Mouse (Mus musculus) hindbrain, embryonic 15.5 days (tissue): Measurements from ENCODE around the gene Entpd8. TPM values are rescaled to one million over a fixed set of nuclear protein-coding genes. Genes with fewer than 3 reads are reported as not detected.
A peak's percentile ranks its signal among the peaks of the same experiment; 100 is the strongest.

Experiments
- ATAC-seq: fragments of 200-750 bp; cut with Nextera tagmentation; 2 replicates; pipeline ENCODE4 v1.8.0; 2017; ENCODE audit warnings: low read depth, moderate number of reproducible peaks, moderate TSS enrichment; ENCODE audit not compliant: low FRiP score
- H3K27ac ChIP-seq: fragments of 300-500 bp; sonication (generic); replicated peaks from 2 replicates; pipeline ENCODE4 v1.5.1; 2015; ENCODE audit warnings: mild to moderate bottlenecking, inconsistent platforms
- H3K27me3 ChIP-seq: fragments of 300-500 bp; sonication (generic); 2 replicates; pipeline ENCODE4 v1.6.1; 2015; ENCODE audit warnings: control low read depth, inconsistent platforms
- H3K36me3 ChIP-seq: fragments of 300-500 bp; sonication (generic); 2 replicates; pipeline ENCODE4 v1.6.1; 2015; ENCODE audit warnings: control low read depth, inconsistent platforms
- H3K4me1 ChIP-seq: fragments of 300-500 bp; sonication (generic); replicated peaks from 2 replicates; pipeline ENCODE4 v1.6.1; 2015; ENCODE audit warnings: control low read depth, inconsistent platforms
- H3K4me2 ChIP-seq: fragments of 300-500 bp; sonication (generic); 2 replicates; pipeline ENCODE4 v1.6.1; 2015; ENCODE audit warnings: moderate library complexity, mild to moderate bottlenecking, inconsistent platforms
- H3K4me3 ChIP-seq: fragments of 300-500 bp; sonication (generic); 2 replicates; pipeline ENCODE4 v1.5.1; 2015; ENCODE audit warnings: mild to moderate bottlenecking, inconsistent platforms
- H3K9ac ChIP-seq: fragments of 300-500 bp; sonication (generic); 2 replicates; pipeline ENCODE4 v1.6.1; 2015; ENCODE audit warnings: inconsistent platforms
- H3K9me3 ChIP-seq: fragments of 300-500 bp; sonication (generic); 2 replicates; pipeline ENCODE4 v1.6.1; 2016; ENCODE audit warnings: control low read depth, inconsistent platforms
- WGBS: fragments of 180-500 bp; shearing (Covaris S2); methylation state at CpG from one replicate; pipeline ENCODE4 v1.1.7; 2015; 5-methylcytosine and 5-hydroxymethylcytosine counted together
- polyA plus RNA-seq: library from polyadenylated mRNA; unstranded; fragments of >200 nt; fragmentation: Nextera tagmentation; extraction: Ambion mirVana; gene quantifications from 2 replicates; pipeline ENCODE4 v1.2.1, GENCODE M21; 2015

Gene Entpd8
- polyA plus RNA-seq = 0.12 TPM in 1 of 2 replicates, not detected in the other

DNA sequence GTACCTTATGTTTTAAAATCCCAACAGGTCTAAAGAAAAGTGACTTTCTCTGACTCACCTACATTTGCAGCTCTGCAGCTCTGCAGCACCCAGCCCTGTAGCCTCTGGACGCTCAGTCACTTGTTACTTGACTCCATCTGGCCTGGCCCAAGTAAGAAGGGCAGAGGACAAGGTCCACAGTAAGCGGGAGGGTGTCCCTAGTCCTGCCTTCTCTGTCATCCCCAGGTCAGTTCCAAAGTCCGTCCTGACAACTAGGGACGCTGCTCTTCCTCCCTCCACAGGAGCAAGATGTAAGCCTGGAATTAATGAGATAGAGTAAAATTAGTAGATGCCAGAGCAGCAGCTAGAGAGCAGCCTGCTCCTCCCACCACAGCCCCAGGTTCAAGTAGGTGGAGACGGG lies at the start of gene Entpd8:
TSS of gene Entpd8 (plus strand) at position 229 of the 400 bp plus-strand sequence.
- H3K27ac ChIP-seq = no peak within 1 kb of the TSS
- H3K9me3 ChIP-seq = no peaks in the 10 kb centered on the region
- no peaks in the 10 kb centered on the region for H3K27me3 ChIP-seq
- no peaks in the 10 kb centered on the region for H3K4me1 ChIP-seq
- no peak for ATAC-seq
- no peak within 1 kb of the TSS for H3K4me2 ChIP-seq
- H3K9ac ChIP-seq = no peak within 1 kb of the TSS
- WGBS = 71% methylated on average over 5 of the region's 5 CpGs
- H3K4me3 ChIP-seq = no peak within 1 kb of the TSS
- no peaks in the 10 kb centered on the region for H3K36me3 ChIP-seq

DNA sequence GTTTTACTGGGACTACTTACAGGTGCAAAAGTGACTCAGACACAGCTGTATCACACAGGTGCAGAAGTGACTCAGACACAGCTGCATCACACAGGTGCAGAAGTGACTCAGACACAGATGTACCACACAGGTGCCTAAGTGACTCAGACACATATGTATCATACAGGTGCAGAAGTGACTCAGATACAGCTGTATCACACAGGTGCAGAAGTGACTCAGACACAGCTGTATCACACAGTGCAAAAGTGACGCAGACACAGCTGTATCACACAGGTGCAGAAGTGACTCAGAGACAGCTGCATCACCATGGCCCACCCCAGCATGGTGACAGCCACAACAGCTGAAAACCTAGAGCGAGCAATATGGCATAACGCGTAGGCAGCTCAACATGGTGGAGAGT lies 45.1 kb upstream of the Entpd8 start:
- Histone ChIP-seq H3K36me3 (no peaks in the 10 kb centered on the region), H3K9ac (no peak overlapping the region), H3K4me2 (no peak overlapping the region), H3K27ac (no peak overlapping the region), H3K27me3 (no peaks in the 10 kb centered on the region), H3K9me3 (no peaks in the 10 kb centered on the region), H3K4me1 (no peaks in the 10 kb centered on the region), H3K4me3 (no peak overlapping the region)
- 98% methylated on average over 4 of the region's 4 CpGs for WGBS
- no peak for ATAC-seq

DNA sequence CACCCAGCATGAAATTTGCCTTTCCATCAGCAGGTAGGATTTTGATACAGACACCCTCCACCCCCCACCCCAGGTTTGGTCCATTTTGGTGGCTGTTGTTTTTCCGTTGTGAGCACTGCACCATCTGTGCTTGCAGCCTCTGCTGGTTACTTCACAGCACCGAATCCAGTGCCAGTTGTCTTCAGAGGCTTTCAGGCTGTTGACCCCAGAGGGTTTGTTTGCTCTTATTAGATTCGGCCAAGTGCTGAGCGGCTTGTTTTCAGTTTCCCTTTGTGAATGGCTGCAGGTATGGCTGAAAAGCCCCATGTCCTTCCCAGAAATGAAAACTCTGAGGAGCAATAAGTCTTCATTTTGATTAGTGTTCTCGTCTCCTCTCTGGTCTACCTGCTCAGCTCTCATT lies 40.0 kb upstream of the Entpd8 start:
- no peaks in the 10 kb centered on the region for H3K4me1 ChIP-seq
- H3K27me3 ChIP-seq = no peaks in the 10 kb centered on the region
- no peak for ATAC-seq
- H3K36me3 ChIP-seq = no peaks in the 10 kb centered on the region
- 84% methylated on average over 5 of the region's 5 CpGs for WGBS
- no peak overlapping the region for H3K9ac ChIP-seq
- H3K4me3 ChIP-seq = no peak overlapping the region
- no peaks in the 10 kb centered on the region for H3K9me3 ChIP-seq
- H3K4me2 ChIP-seq = no peak overlapping the region
- no peak overlapping the region for H3K27ac ChIP-seq

DNA sequence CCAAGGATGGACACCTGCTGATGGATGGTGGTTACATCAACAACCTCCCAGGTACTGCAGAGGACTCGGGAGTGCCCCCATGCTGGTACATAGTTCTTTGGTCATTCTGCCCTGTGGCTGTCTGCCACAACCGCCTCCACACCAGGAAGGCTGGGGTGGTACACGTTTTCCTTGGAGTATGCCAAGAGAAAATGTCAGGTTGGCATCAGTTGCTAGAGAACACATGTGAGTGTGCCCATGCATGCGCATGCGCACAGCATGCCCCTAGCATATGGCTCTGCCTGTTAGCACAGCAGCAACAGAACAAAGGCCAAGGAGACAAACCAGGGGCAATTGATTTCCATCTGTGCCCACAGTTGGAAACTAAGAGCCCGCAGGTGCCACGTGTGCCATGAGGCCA lies 29.2 kb upstream of the Entpd8 start:
- Histone ChIP-seq H3K27me3 (no peaks in the 10 kb centered on the region), H3K27ac (no peak overlapping the region)
- WGBS = 79% methylated on average over 7 of the region's 7 CpGs

DNA sequence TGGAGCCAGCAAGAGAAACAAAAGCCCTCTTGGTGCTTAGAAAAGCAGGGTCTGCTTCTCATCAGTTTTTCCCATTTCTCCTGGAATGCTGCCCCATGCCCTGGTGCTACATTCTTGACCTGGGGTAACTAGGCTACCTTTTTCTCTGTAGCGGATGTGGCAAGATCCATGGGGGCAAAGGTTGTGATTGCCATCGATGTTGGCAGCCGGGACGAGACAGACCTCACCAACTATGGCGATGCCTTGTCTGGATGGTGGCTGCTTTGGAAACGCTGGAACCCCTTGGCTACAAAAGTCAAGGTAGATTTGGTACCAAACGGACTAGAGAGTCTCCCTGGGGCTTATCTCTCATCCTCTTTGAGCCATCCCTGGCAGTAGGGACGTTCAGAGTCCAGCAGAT lies 28.7 kb upstream of the Entpd8 start:
- WGBS = 82% methylated on average over 8 of the region's 8 CpGs
- Histone ChIP-seq H3K4me2 (no peak overlapping the region), H3K27me3 (no peaks in the 10 kb centered on the region), H3K9me3 (no peaks in the 10 kb centered on the region), H3K4me3 (no peak overlapping the region), H3K4me1 (peaks cover 20% of the 10 kb centered on the region), H3K36me3 (0 out of 2 replicates have a peak, but pooled peaks cover 3% of the 10 kb centered on the region), H3K27ac (no peak overlapping the region), H3K9ac (no peak overlapping the region)
- ATAC-seq = no peak

More for the DNA sequence above, 29.2 kb upstream of the Entpd8 start:
- Histone ChIP-seq H3K9me3 (no peaks in the 10 kb centered on the region), H3K4me3 (no peak overlapping the region), H3K4me1 (peaks cover 15% of the 10 kb centered on the region), H3K36me3 (no peaks in the 10 kb centered on the region), H3K9ac (no peak overlapping the region), H3K4me2 (no peak overlapping the region)
- no peak for ATAC-seq

DNA sequence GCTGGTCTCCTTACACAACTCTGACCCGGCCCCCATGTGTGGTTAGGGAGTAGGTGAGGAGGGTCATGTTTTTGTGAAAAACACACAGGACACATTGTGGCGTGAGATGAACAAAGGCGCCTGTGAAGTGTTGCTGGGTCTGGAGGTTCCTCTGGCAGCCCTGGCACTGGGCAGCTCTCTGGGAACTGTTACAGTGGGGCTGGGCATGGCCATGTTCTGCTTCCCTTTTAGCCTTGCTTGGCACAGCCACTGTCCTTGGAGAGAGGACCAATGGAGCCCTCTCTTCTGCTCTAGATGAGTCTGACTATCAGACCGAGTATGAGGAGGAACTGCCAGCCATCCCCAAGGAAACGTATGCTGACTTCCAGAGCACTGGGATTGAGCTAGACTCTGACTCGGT lies 27.0 kb upstream of the Entpd8 start:
- H3K4me1 ChIP-seq = peaks cover 23% of the 10 kb centered on the region
- H3K4me2 ChIP-seq = no peak overlapping the region
- no peaks in the 10 kb centered on the region for H3K27me3 ChIP-seq
- no peak overlapping the region for H3K9ac ChIP-seq
- H3K36me3 ChIP-seq = peaks cover 13% of the 10 kb centered on the region; the same call in 1 of the 2 replicates
- no peak overlapping the region for H3K4me3 ChIP-seq
- 93% methylated on average over 6 of the region's 6 CpGs for WGBS
- no peak for ATAC-seq
- no peak overlapping the region for H3K27ac ChIP-seq
- H3K9me3 ChIP-seq = no peaks in the 10 kb centered on the region

DNA sequence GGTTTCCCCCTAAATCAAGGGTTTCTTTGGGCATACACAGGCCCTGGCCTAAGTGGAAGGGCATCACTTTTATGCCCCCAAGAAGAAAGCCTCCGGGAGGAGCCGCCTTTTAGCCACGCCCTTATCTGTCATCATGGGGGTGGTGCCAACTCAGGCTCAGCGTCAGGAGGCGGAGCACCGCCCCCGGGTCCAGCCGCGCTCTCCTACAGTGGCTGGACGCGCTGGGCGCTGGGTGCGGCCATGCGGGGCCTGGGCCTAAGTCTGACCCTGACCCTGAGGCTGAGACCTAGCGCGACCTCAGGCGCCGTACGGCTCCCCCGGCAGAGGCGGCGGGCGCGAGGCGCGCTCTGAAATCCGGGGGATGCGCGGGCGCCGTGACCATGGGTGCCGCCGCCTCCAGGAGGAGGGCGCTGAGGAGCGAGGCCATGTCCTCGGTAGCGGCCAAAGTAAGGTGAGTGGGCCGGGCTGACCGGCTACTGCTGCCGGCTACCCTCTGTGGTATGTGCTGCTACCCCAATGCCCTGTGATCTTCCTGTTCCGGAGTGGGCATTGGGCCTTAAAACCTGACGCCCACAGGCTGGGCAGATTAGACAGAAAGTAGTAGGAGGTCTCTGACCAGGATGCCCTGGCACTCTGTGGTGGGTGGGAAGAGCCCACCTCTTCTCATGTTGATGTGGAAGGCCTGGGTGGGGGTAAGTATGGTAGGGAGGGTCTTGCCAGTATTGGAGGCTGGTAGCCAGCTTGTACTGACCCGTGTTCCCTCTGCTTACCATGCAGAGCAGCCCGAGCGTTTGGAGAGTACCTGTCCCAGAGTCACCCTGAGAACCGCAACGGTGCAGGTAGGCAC lies 25.7 kb upstream of the Entpd8 start, which contains the start of gene Nsmf:
TSS of gene Nsmf (plus strand) at position 135 of the 847 bp plus-strand sequence.
- Histone ChIP-seq H3K4me2 (peak within 1 kb of the TSS; percentile 93), H3K9me3 (no peaks in the 10 kb centered on the region), H3K27me3 (no peaks in the 10 kb centered on the region), H3K4me1 (peaks cover 23% of the 10 kb centered on the region), H3K36me3 (peaks cover 14% of the 10 kb centered on the region; the same call in 1 of the 2 replicates), H3K4me3 (peak within 1 kb of the TSS; percentile 76), H3K27ac (peak within 1 kb of the TSS; percentile 64), H3K9ac (peak within 1 kb of the TSS; percentile 70)
- 5% methylated on average over 47 of the region's 47 CpGs for WGBS
- peak; percentile 91 for ATAC-seq

DNA sequence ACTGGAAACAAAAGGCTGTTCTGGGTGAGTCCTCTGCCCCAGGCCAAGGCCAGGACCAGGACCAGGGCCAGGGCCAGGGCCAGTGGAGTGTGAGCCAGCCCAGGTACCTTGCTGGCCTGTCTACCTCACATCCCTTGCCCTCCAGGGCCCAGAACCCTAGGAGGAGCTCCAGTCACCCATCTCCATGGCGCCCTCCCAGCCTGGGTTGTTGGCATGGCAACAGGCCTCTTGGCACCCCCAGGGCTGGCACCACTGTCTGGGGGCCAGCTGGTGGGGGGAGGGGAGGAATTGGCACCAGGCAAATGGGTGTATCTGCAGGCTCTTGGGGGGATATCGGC lies 25.1 kb upstream of the Entpd8 start:
- ATAC-seq = peak; percentile 13
- H3K27me3 ChIP-seq = no peaks in the 10 kb centered on the region
- peak overlapping the region; percentile 70 for H3K9ac ChIP-seq
- peak overlapping the region; percentile 76 for H3K4me3 ChIP-seq
- 32% methylated on average over 2 of the region's 2 CpGs for WGBS
- H3K4me1 ChIP-seq = peaks cover 23% of the 10 kb centered on the region
- H3K9me3 ChIP-seq = no peaks in the 10 kb centered on the region
- no peak overlapping the region; the same call in 1 of the 2 replicates for H3K27ac ChIP-seq
- H3K36me3 ChIP-seq = peaks cover 19% of the 10 kb centered on the region; the same call in 1 of the 2 replicates
- peak overlapping the region; percentile 93 for H3K4me2 ChIP-seq

DNA sequence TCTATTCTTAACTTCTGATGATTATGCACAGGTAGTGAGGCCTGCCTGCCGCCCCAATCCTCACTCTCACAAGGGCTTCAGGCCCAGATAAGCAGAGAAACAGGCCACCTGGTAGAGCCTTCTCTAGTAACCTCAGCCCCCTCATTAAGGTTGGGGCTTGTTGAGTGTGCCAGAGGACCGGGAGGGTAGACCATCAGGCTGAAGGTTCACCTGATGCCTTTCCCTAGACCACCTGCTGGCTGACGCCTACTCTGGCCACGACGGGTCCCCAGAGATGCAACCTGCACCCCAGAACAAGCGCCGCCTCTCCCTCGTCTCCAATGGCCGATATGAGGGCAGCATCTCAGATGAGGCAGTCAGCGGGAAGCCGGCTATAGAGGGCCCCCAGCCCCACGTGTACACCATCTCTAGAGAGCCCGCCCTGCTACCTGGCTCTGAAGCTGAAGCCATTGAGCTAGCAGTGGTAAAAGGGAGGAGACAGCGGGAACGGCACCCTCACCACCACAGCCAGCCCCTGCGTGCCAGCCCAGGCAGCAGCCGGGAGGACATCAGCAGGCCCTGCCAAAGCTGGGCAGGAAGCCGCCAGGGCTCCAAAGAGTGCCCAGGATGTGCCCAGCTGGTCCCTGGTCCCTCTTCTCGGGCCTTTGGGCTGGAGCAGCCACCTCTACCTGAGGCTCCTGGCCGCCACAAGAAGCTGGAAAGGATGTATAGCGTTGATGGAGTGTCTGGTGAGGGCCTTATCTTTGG lies 24.5 kb upstream of the Entpd8 start:
- Histone ChIP-seq H3K36me3 (peaks cover 21% of the 10 kb centered on the region; the same call in 1 of the 2 replicates), H3K27ac (no peak overlapping the region; the same call in 1 of the 2 replicates), H3K27me3 (no peaks in the 10 kb centered on the region), H3K4me1 (peaks cover 23% of the 10 kb centered on the region), H3K4me2 (peak overlapping the region; percentile 93), H3K9me3 (no peaks in the 10 kb centered on the region), H3K4me3 (peak overlapping the region; percentile 76), H3K9ac (peak overlapping the region; percentile 70)
- 83% methylated on average over 21 of the region's 21 CpGs for WGBS
- ATAC-seq = no peak; the same call in 1 of the 2 replicates

DNA sequence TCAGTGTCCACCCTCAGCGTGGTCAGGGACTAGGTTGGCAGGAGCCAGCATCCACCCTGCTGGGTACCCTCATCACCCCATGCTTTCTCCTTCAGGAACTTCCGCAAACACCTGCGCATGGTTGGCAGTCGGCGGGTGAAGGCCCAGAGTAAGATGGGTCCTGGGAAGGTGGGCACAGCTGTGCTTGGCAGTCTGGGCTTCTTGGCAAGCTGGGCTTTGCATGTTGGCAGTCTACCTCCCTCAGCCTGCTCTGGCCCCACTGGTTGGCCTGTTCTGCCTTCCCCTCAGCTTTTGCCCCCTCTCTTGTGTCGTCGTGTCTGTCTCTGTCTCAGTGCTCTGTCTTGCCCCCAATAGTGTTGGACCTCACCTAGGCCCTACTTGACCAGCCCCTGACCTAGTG lies 21.2 kb upstream of the Entpd8 start:
- H3K9ac ChIP-seq = no peak overlapping the region
- H3K4me2 ChIP-seq = no peak overlapping the region
- peaks cover 31% of the 10 kb centered on the region for H3K36me3 ChIP-seq
- 85% methylated on average over 7 of the region's 7 CpGs for WGBS
- H3K27me3 ChIP-seq = no peaks in the 10 kb centered on the region
- H3K27ac ChIP-seq = no peak overlapping the region
- no peak overlapping the region for H3K4me3 ChIP-seq
- no peak for ATAC-seq
- peaks cover 22% of the 10 kb centered on the region for H3K4me1 ChIP-seq
- H3K9me3 ChIP-seq = no peaks in the 10 kb centered on the region

DNA sequence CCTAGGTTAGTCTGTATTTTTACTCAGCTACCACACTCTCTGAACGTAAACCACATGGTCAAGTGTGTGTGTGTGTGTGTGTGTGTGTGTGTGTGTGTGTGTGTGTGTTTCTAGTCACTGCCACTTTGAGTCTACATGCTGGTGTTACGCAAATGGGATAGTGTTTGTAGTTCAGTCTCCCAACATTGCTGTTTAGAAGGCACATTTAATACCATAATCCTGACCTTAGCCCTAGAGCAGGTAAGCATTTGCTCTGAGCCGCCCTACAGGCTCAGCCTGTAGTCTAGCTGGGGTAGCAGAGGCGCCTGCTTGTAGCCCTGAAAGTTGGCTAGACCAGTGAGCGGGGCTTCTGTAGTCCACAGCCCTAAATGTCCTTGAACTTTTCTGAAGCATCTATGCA lies 16.6 kb upstream of the Entpd8 start:
- Histone ChIP-seq H3K27ac (no peak overlapping the region), H3K36me3 (peaks cover 19% of the 10 kb centered on the region), H3K4me3 (no peak overlapping the region), H3K9ac (no peak overlapping the region), H3K4me2 (no peak overlapping the region), H3K4me1 (no peaks in the 10 kb centered on the region), H3K27me3 (no peaks in the 10 kb centered on the region), H3K9me3 (no peaks in the 10 kb centered on the region)
- ATAC-seq = no peak
- 96% methylated on average over 5 of the region's 5 CpGs for WGBS

DNA sequence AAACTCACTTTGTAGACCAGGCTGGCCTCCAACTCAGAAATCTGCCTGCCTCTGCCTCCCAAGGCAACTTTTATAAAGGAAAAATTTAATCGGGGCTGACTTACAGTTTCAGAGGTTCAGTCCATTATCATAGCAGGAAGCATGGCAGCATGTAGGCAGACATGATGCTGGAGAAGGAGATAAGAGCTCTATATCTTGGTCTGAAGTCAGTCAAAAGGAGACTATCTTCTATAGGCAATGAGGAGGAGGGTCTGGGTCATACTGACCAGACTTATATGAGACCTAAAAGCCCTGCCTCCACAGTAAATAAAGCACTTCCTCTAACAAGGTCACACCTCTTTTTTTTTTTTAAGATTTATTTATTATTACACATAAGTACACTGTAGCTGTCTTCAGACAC lies 15.8 kb upstream of the Entpd8 start:
- WGBS = 91% methylated on average over 1 of the region's 1 CpGs
- Histone ChIP-seq H3K4me3 (no peak overlapping the region), H3K4me2 (no peak overlapping the region), H3K36me3 (peaks cover 19% of the 10 kb centered on the region), H3K27ac (no peak overlapping the region), H3K9me3 (no peaks in the 10 kb centered on the region), H3K9ac (no peak overlapping the region), H3K27me3 (no peaks in the 10 kb centered on the region), H3K4me1 (no peaks in the 10 kb centered on the region)
- ATAC-seq = no peak
